Mouse (Mus musculus): Measurements from ENCODE around the gene Rdh16f2. TPM values are rescaled to one million over a fixed set of nuclear protein-coding genes. Genes with fewer than 3 reads are reported as not detected.
"Not testable (repeated sequence)": the region's sequence is repeated elsewhere in the genome, so short reads cannot be mapped to it uniquely, and the experiment has no call there.

Rdh16f2 gene
- total RNA-seq, 1 experiment = not detected

- in situ Hi-C loops (cut with MboI; ENCODE audit: low sequenced_read_pairs in 2 of 2, unreplicated experiment in 2 of 2) = no loop called here
- no peak overlapping the region for H3K4me3 ChIP-seq (ENCODE audit: insufficient read depth in 1 of 2, low read depth in 1 of 2, low read length in 2 of 2, poor library complexity in 1 of 2, severe bottlenecking in 1 of 2)
- no peaks in the 10 kb centered on the region for H3K4me1 ChIP-seq (ENCODE audit: control insufficient read depth in 2 of 2, insufficient read depth in 2 of 2, low read length in 2 of 2, poor library complexity in 1 of 2)
- no peak overlapping the region for H3K9ac ChIP-seq (ENCODE audit: insufficient read depth, low read depth, low read length, poor library complexity, severe bottlenecking)
- no peak overlapping the region for H3K27ac ChIP-seq (ENCODE audit: insufficient read depth, low read depth, low read length, poor library complexity, severe bottlenecking)
- H3K36me3 ChIP-seq (ENCODE audit: control insufficient read depth, insufficient read depth, low read length, poor library complexity, severe bottlenecking) = no peaks in the 10 kb centered on the region
- TF ChIP-seq ZNF384 (IDR thresholded peaks at IDR 0.05; ENCODE audit: low read depth, low read length) = no peak
- no peak for TF ChIP-seq HCFC1 (IDR thresholded peaks at IDR 0.05; ENCODE audit: borderline replicate concordance, insufficient read depth, low read length)
- TF ChIP-seq CHD2 (IDR thresholded peaks at IDR 0.05; ENCODE audit: low read depth, low read length) = no peak
- TF ChIP-seq ZC3H11A (IDR thresholded peaks at IDR 0.05; ENCODE audit: borderline replicate concordance, low read depth, low read length) = no peak
- peak; percentile 99 for TF ChIP-seq MAFK (IDR thresholded peaks at IDR 0.05; ENCODE audit: insufficient read depth, low read depth, low read length)
- DNase-seq (ENCODE audit: low read depth, low spot score) = no peak
- no peaks in the 10 kb centered on the region for H3K9me3 ChIP-seq (ENCODE audit: control insufficient read depth, insufficient read depth, low read depth, low read length)
Observed at GRCm38 (mm10) chr10:127915578-127915977, 49.3 kb downstream of the Rdh16f2 start.

GRCm38 (mm10) chr10:127917183-127917582 lies 50.9 kb downstream of the Rdh16f2 start:
- H3K27ac ChIP-seq (ENCODE audit: insufficient read depth, low read depth, low read length, poor library complexity, severe bottlenecking); H3K4me1 ChIP-seq (ENCODE audit: control insufficient read depth in 2 of 2, insufficient read depth in 2 of 2, low read length in 2 of 2, poor library complexity in 1 of 2); H3K36me3 ChIP-seq (ENCODE audit: control insufficient read depth, insufficient read depth, low read length, poor library complexity, severe bottlenecking); H3K4me3 ChIP-seq (ENCODE audit: insufficient read depth in 1 of 2, low read depth in 1 of 2, low read length in 2 of 2, poor library complexity in 1 of 2, severe bottlenecking in 1 of 2); in situ Hi-C loops (cut with MboI; ENCODE audit: low sequenced_read_pairs in 2 of 2, unreplicated experiment in 2 of 2); H3K9ac ChIP-seq (ENCODE audit: insufficient read depth, low read depth, low read length, poor library complexity, severe bottlenecking); H3K9me3 ChIP-seq (ENCODE audit: control insufficient read depth, insufficient read depth, low read depth, low read length); DNase-seq (ENCODE audit: low read depth, low spot score): not testable (repeated sequence)
- peak; percentile 34; the same call in 1 of the 2 replicates for TF ChIP-seq CHD2 (IDR thresholded peaks at IDR 0.05; ENCODE audit: low read depth, low read length)

- H3K4me1 ChIP-seq (ENCODE audit: control insufficient read depth in 2 of 2, insufficient read depth in 2 of 2, low read length in 2 of 2, poor library complexity in 1 of 2) = no peaks in the 10 kb centered on the region
- H3K4me3 ChIP-seq (ENCODE audit: insufficient read depth in 1 of 2, low read depth in 1 of 2, low read length in 2 of 2, poor library complexity in 1 of 2, severe bottlenecking in 1 of 2) = no peak overlapping the region
- DNase-seq (ENCODE audit: low read depth, low spot score) = no peak
- no peaks in the 10 kb centered on the region for H3K9me3 ChIP-seq (ENCODE audit: control insufficient read depth, insufficient read depth, low read depth, low read length)
- H3K27ac ChIP-seq (ENCODE audit: insufficient read depth, low read depth, low read length, poor library complexity, severe bottlenecking) = no peak overlapping the region
- no peaks in the 10 kb centered on the region for H3K36me3 ChIP-seq (ENCODE audit: control insufficient read depth, insufficient read depth, low read length, poor library complexity, severe bottlenecking)
- no peak for TF ChIP-seq HCFC1 (IDR thresholded peaks at IDR 0.05; ENCODE audit: borderline replicate concordance, insufficient read depth, low read length)
- no peak for TF ChIP-seq MAFK (IDR thresholded peaks at IDR 0.05; ENCODE audit: insufficient read depth, low read depth, low read length)
- TF ChIP-seq ZNF384 (IDR thresholded peaks at IDR 0.05; ENCODE audit: low read depth, low read length) = no peak
- no peak for TF ChIP-seq ZC3H11A (IDR thresholded peaks at IDR 0.05; ENCODE audit: borderline replicate concordance, low read depth, low read length)
- no peak for TF ChIP-seq CHD2 (IDR thresholded peaks at IDR 0.05; ENCODE audit: low read depth, low read length)
- in situ Hi-C loops (cut with MboI; ENCODE audit: low sequenced_read_pairs in 2 of 2, unreplicated experiment in 2 of 2) = no loop called here
- no peak overlapping the region for H3K9ac ChIP-seq (ENCODE audit: insufficient read depth, low read depth, low read length, poor library complexity, severe bottlenecking)
Observed at GRCm38 (mm10) chr10:127917651-127918050, 51.4 kb downstream of the Rdh16f2 start.

DNA sequence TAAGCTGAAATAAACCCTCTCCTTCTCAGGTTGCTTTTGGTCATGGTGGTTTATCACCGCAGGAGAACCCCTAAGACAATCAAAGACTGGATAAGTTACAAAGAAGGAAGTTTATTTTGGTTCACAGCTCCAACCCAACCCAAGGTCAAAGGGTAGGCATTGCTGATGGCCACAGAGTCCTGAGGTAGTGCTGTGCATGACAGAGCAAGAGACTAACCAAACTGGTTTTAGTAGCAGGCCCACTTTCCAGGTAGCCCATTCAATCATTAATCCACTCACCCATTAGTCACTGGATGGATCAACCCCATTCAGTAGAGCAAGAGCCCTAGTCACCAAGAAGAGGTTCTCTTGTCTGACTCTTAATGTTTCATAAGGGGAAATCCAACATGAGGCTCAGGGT lies 56.0 kb downstream of the Rdh16f2 start:
- DNase-seq (ENCODE audit: low read depth, low spot score) = no peak
- in situ Hi-C loops (cut with MboI; ENCODE audit: low sequenced_read_pairs in 2 of 2, unreplicated experiment in 2 of 2) = no loop called here
- no peak overlapping the region for H3K9ac ChIP-seq (ENCODE audit: insufficient read depth, low read depth, low read length, poor library complexity, severe bottlenecking)
- no peak for TF ChIP-seq CHD2 (IDR thresholded peaks at IDR 0.05; ENCODE audit: low read depth, low read length)
- TF ChIP-seq ZC3H11A (IDR thresholded peaks at IDR 0.05; ENCODE audit: borderline replicate concordance, low read depth, low read length) = no peak
- no peak for TF ChIP-seq MAFK (IDR thresholded peaks at IDR 0.05; ENCODE audit: insufficient read depth, low read depth, low read length)
- TF ChIP-seq HCFC1 (IDR thresholded peaks at IDR 0.05; ENCODE audit: borderline replicate concordance, insufficient read depth, low read length) = no peak
- no peak for TF ChIP-seq ZNF384 (IDR thresholded peaks at IDR 0.05; ENCODE audit: low read depth, low read length)
- no peaks in the 10 kb centered on the region for H3K9me3 ChIP-seq (ENCODE audit: control insufficient read depth, insufficient read depth, low read depth, low read length)
- no peaks in the 10 kb centered on the region for H3K36me3 ChIP-seq (ENCODE audit: control insufficient read depth, insufficient read depth, low read length, poor library complexity, severe bottlenecking)
- H3K4me1 ChIP-seq (ENCODE audit: control insufficient read depth in 2 of 2, insufficient read depth in 2 of 2, low read length in 2 of 2, poor library complexity in 1 of 2) = 0 out of 4 replicates have a peak, but pooled peaks cover 0 to 2% of the 10 kb centered on the region in 2 experiments
- H3K4me3 ChIP-seq (ENCODE audit: insufficient read depth in 1 of 2, low read depth in 1 of 2, low read length in 2 of 2, poor library complexity in 1 of 2, severe bottlenecking in 1 of 2) = no peak overlapping the region
- H3K27ac ChIP-seq (ENCODE audit: insufficient read depth, low read depth, low read length, poor library complexity, severe bottlenecking) = no peak overlapping the region

GRCm38 (mm10) chr10:127923024-127923423 lies 56.8 kb downstream of the Rdh16f2 start:
- no peak overlapping the region for H3K4me3 ChIP-seq (ENCODE audit: insufficient read depth in 1 of 2, low read depth in 1 of 2, low read length in 2 of 2, poor library complexity in 1 of 2, severe bottlenecking in 1 of 2)
- no peak for TF ChIP-seq ZC3H11A (IDR thresholded peaks at IDR 0.05; ENCODE audit: borderline replicate concordance, low read depth, low read length)
- TF ChIP-seq HCFC1 (IDR thresholded peaks at IDR 0.05; ENCODE audit: borderline replicate concordance, insufficient read depth, low read length) = no peak
- TF ChIP-seq CHD2 (IDR thresholded peaks at IDR 0.05; ENCODE audit: low read depth, low read length) = no peak
- no peak for TF ChIP-seq MAFK (IDR thresholded peaks at IDR 0.05; ENCODE audit: insufficient read depth, low read depth, low read length)
- no peak for TF ChIP-seq ZNF384 (IDR thresholded peaks at IDR 0.05; ENCODE audit: low read depth, low read length)
- H3K9me3 ChIP-seq (ENCODE audit: control insufficient read depth, insufficient read depth, low read depth, low read length) = no peaks in the 10 kb centered on the region
- 0 out of 4 replicates have a peak, but pooled peaks cover 0 to 2% of the 10 kb centered on the region in 2 experiments for H3K4me1 ChIP-seq (ENCODE audit: control insufficient read depth in 2 of 2, insufficient read depth in 2 of 2, low read length in 2 of 2, poor library complexity in 1 of 2)
- H3K36me3 ChIP-seq (ENCODE audit: control insufficient read depth, insufficient read depth, low read length, poor library complexity, severe bottlenecking) = no peaks in the 10 kb centered on the region
- DNase-seq (ENCODE audit: low read depth, low spot score) = no peak
- in situ Hi-C loops (cut with MboI; ENCODE audit: low sequenced_read_pairs in 2 of 2, unreplicated experiment in 2 of 2) = no loop called here
- no peak overlapping the region for H3K27ac ChIP-seq (ENCODE audit: insufficient read depth, low read depth, low read length, poor library complexity, severe bottlenecking)
- no peak overlapping the region for H3K9ac ChIP-seq (ENCODE audit: insufficient read depth, low read depth, low read length, poor library complexity, severe bottlenecking)
